Mouse (Mus musculus): ENCODE data around the gene Klk9. TPM values are rescaled to one million over a fixed set of nuclear protein-coding genes. Genes with fewer than 3 reads are reported as not detected.

Gene Klk9
- not detected in 2 replicates for polyA plus RNA-seq (2014; fragmentation: Nextera tagmentation; extraction: Ambion mirVana)

- Histone ChIP-seq H3K4me1 (ENCODE audit: control insufficient read depth, insufficient read depth, low read length) (no peaks in the 10 kb centered on the region), H3K4me3 (ENCODE audit: low read depth, low read length) (no peak within 1 kb of the TSS), H3K9ac (ENCODE audit: low read length) (no peak within 1 kb of the TSS), H3K27ac (ENCODE audit: low read depth, low read length) (no peak within 1 kb of the TSS), H3K27me3 (ENCODE audit: control insufficient read depth, insufficient read depth, low read length) (peaks cover 7% of the 10 kb centered on the region), H3K9me3 (ENCODE audit: control insufficient read depth, low read length) (no peaks in the 10 kb centered on the region), H3K36me3 (ENCODE audit: control insufficient read depth, insufficient read depth, low read length) (no peaks in the 10 kb centered on the region), H3K4me2 (ENCODE audit: low read depth) (no peak within 1 kb of the TSS)
- 79% methylated on average over 7 of the region's 7 CpGs for WGBS
- DNase-seq (ENCODE audit: low spot score) = no peak
- no peak for ATAC-seq (ENCODE audit: insufficient read depth, low FRiP score, low TSS enrichment)
Measured at GRCm38 (mm10) chr7:43791591-43791990, at the start of gene Klk9. Klk9 (plus strand) TSS chr7:43791891.

GRCm38 (mm10) chr7:43747788-43748187 lies 43.9 kb upstream of the Klk9 start:
- no peak overlapping the region for H3K9ac ChIP-seq (ENCODE audit: low read length)
- WGBS = 81% methylated on average over 1 of the region's 1 CpGs
- ATAC-seq (ENCODE audit: insufficient read depth, low FRiP score, low TSS enrichment) = no peak

GRCm38 (mm10) chr7:43752806-43753205 lies 38.9 kb upstream of the Klk9 start:
- DNase-seq (ENCODE audit: low spot score) = no peak
- Histone ChIP-seq H3K4me3 (ENCODE audit: low read depth, low read length) (no peak overlapping the region), H3K27me3 (ENCODE audit: control insufficient read depth, insufficient read depth, low read length) (no peaks in the 10 kb centered on the region), H3K4me1 (ENCODE audit: control insufficient read depth, insufficient read depth, low read length) (no peaks in the 10 kb centered on the region), H3K36me3 (ENCODE audit: control insufficient read depth, insufficient read depth, low read length) (no peaks in the 10 kb centered on the region), H3K9ac (ENCODE audit: low read length) (no peak overlapping the region), H3K27ac (ENCODE audit: low read depth, low read length) (no peak overlapping the region), H3K4me2 (ENCODE audit: low read depth) (no peak overlapping the region), H3K9me3 (ENCODE audit: control insufficient read depth, low read length) (no peaks in the 10 kb centered on the region)
- 67% methylated on average over 2 of the region's 2 CpGs for WGBS
- no peak for ATAC-seq (ENCODE audit: insufficient read depth, low FRiP score, low TSS enrichment)

More at GRCm38 (mm10) chr7:43747788-43748187, 43.9 kb upstream of the Klk9 start:
- DNase-seq (ENCODE audit: low spot score) = no peak
- Histone ChIP-seq H3K27ac (ENCODE audit: low read depth, low read length) (no peak overlapping the region), H3K36me3 (ENCODE audit: control insufficient read depth, insufficient read depth, low read length) (no peaks in the 10 kb centered on the region), H3K9me3 (ENCODE audit: control insufficient read depth, low read length) (no peaks in the 10 kb centered on the region), H3K4me3 (ENCODE audit: low read depth, low read length) (no peak overlapping the region), H3K4me1 (ENCODE audit: control insufficient read depth, insufficient read depth, low read length) (no peaks in the 10 kb centered on the region), H3K4me2 (ENCODE audit: low read depth) (no peak overlapping the region), H3K27me3 (ENCODE audit: control insufficient read depth, insufficient read depth, low read length) (no peaks in the 10 kb centered on the region)

- H3K27ac ChIP-seq (ENCODE audit: low read depth, low read length) = no peak overlapping the region
- DNase-seq (ENCODE audit: low spot score) = no peak
- ATAC-seq (ENCODE audit: insufficient read depth, low FRiP score, low TSS enrichment) = no peak
- no peak overlapping the region for H3K9ac ChIP-seq (ENCODE audit: low read length)
- 55% methylated on average over 8 of the region's 8 CpGs for WGBS
- H3K27me3 ChIP-seq (ENCODE audit: control insufficient read depth, insufficient read depth, low read length) = no peaks in the 10 kb centered on the region
- H3K4me1 ChIP-seq (ENCODE audit: control insufficient read depth, insufficient read depth, low read length) = no peaks in the 10 kb centered on the region
- H3K36me3 ChIP-seq (ENCODE audit: control insufficient read depth, insufficient read depth, low read length) = no peaks in the 10 kb centered on the region
- H3K9me3 ChIP-seq (ENCODE audit: control insufficient read depth, low read length) = no peaks in the 10 kb centered on the region
- H3K4me3 ChIP-seq (ENCODE audit: low read depth, low read length) = no peak overlapping the region
- no peak overlapping the region for H3K4me2 ChIP-seq (ENCODE audit: low read depth)
Measured at GRCm38 (mm10) chr7:43766484-43766883, 25.2 kb upstream of the Klk9 start.

GRCm38 (mm10) chr7:43768597-43768996 lies 23.1 kb upstream of the Klk9 start, which contains the start of gene Klk12:
Klk12 (plus strand) TSS chr7:43768897.
- Histone ChIP-seq H3K4me1 (ENCODE audit: control insufficient read depth, insufficient read depth, low read length) (no peaks in the 10 kb centered on the region), H3K36me3 (ENCODE audit: control insufficient read depth, insufficient read depth, low read length) (no peaks in the 10 kb centered on the region), H3K9ac (ENCODE audit: low read length) (no peak within 1 kb of the TSS), H3K27ac (ENCODE audit: low read depth, low read length) (no peak within 1 kb of the TSS), H3K27me3 (ENCODE audit: control insufficient read depth, insufficient read depth, low read length) (no peaks in the 10 kb centered on the region), H3K4me3 (ENCODE audit: low read depth, low read length) (no peak within 1 kb of the TSS), H3K9me3 (ENCODE audit: control insufficient read depth, low read length) (no peaks in the 10 kb centered on the region), H3K4me2 (ENCODE audit: low read depth) (no peak within 1 kb of the TSS)
- no peak for DNase-seq (ENCODE audit: low spot score)
- no peak for ATAC-seq (ENCODE audit: insufficient read depth, low FRiP score, low TSS enrichment)
- 85% methylated on average over 4 of the region's 4 CpGs for WGBS

- ATAC-seq (ENCODE audit: insufficient read depth, low FRiP score, low TSS enrichment) = no peak
- Histone ChIP-seq H3K9ac (ENCODE audit: low read length) (no peak overlapping the region), H3K36me3 (ENCODE audit: control insufficient read depth, insufficient read depth, low read length) (no peaks in the 10 kb centered on the region), H3K4me1 (ENCODE audit: control insufficient read depth, insufficient read depth, low read length) (no peaks in the 10 kb centered on the region), H3K4me2 (ENCODE audit: low read depth) (no peak overlapping the region), H3K27me3 (ENCODE audit: control insufficient read depth, insufficient read depth, low read length) (no peaks in the 10 kb centered on the region), H3K9me3 (ENCODE audit: control insufficient read depth, low read length) (no peaks in the 10 kb centered on the region), H3K27ac (ENCODE audit: low read depth, low read length) (no peak overlapping the region), H3K4me3 (ENCODE audit: low read depth, low read length) (no peak overlapping the region)
- DNase-seq (ENCODE audit: low spot score) = no peak
- WGBS = 91% methylated on average over 8 of the region's 8 CpGs
Measured at GRCm38 (mm10) chr7:43769636-43770035, 22.1 kb upstream of the Klk9 start.

- no peaks in the 10 kb centered on the region for H3K27me3 ChIP-seq (ENCODE audit: control insufficient read depth, insufficient read depth, low read length)
- H3K4me2 ChIP-seq (ENCODE audit: low read depth) = no peak overlapping the region
- H3K9ac ChIP-seq (ENCODE audit: low read length) = no peak overlapping the region
- no peaks in the 10 kb centered on the region for H3K9me3 ChIP-seq (ENCODE audit: control insufficient read depth, low read length)
- no peaks in the 10 kb centered on the region for H3K4me1 ChIP-seq (ENCODE audit: control insufficient read depth, insufficient read depth, low read length)
- no peaks in the 10 kb centered on the region for H3K36me3 ChIP-seq (ENCODE audit: control insufficient read depth, insufficient read depth, low read length)
- H3K4me3 ChIP-seq (ENCODE audit: low read depth, low read length) = no peak overlapping the region
- 95% methylated on average over 10 of the region's 10 CpGs for WGBS
- DNase-seq (ENCODE audit: low spot score) (no peak), ATAC-seq (ENCODE audit: insufficient read depth, low FRiP score, low TSS enrichment) (no peak)
- no peak overlapping the region for H3K27ac ChIP-seq (ENCODE audit: low read depth, low read length)
Measured at GRCm38 (mm10) chr7:43770701-43771100, 21.0 kb upstream of the Klk9 start.

- Histone ChIP-seq H3K36me3 (ENCODE audit: control insufficient read depth, insufficient read depth, low read length) (no peaks in the 10 kb centered on the region), H3K9ac (ENCODE audit: low read length) (no peak overlapping the region), H3K9me3 (ENCODE audit: control insufficient read depth, low read length) (no peaks in the 10 kb centered on the region), H3K27me3 (ENCODE audit: control insufficient read depth, insufficient read depth, low read length) (no peaks in the 10 kb centered on the region), H3K27ac (ENCODE audit: low read depth, low read length) (no peak overlapping the region), H3K4me2 (ENCODE audit: low read depth) (no peak overlapping the region), H3K4me1 (ENCODE audit: control insufficient read depth, insufficient read depth, low read length) (no peaks in the 10 kb centered on the region), H3K4me3 (ENCODE audit: low read depth, low read length) (no peak overlapping the region)
- ATAC-seq (ENCODE audit: insufficient read depth, low FRiP score, low TSS enrichment) (no peak), DNase-seq (ENCODE audit: low spot score) (no peak)
- 90% methylated on average over 6 of the region's 6 CpGs for WGBS
Measured at GRCm38 (mm10) chr7:43771916-43772315, 19.8 kb upstream of the Klk9 start.

GRCm38 (mm10) chr7:43772901-43773300 lies 18.8 kb upstream of the Klk9 start:
- 67% methylated on average over 3 of the region's 3 CpGs for WGBS
- H3K9me3 ChIP-seq (ENCODE audit: control insufficient read depth, low read length) = no peaks in the 10 kb centered on the region
- no peaks in the 10 kb centered on the region for H3K4me1 ChIP-seq (ENCODE audit: control insufficient read depth, insufficient read depth, low read length)
- no peaks in the 10 kb centered on the region for H3K27me3 ChIP-seq (ENCODE audit: control insufficient read depth, insufficient read depth, low read length)
- no peak overlapping the region for H3K4me3 ChIP-seq (ENCODE audit: low read depth, low read length)
- no peak overlapping the region for H3K27ac ChIP-seq (ENCODE audit: low read depth, low read length)
- H3K9ac ChIP-seq (ENCODE audit: low read length) = no peak overlapping the region
- H3K4me2 ChIP-seq (ENCODE audit: low read depth) = no peak overlapping the region
- ATAC-seq (ENCODE audit: insufficient read depth, low FRiP score, low TSS enrichment) (no peak), DNase-seq (ENCODE audit: low spot score) (no peak)
- no peaks in the 10 kb centered on the region for H3K36me3 ChIP-seq (ENCODE audit: control insufficient read depth, insufficient read depth, low read length)
